ENCODE assay signal across 8 mouse cellular contexts in the genomic region with DNA sequence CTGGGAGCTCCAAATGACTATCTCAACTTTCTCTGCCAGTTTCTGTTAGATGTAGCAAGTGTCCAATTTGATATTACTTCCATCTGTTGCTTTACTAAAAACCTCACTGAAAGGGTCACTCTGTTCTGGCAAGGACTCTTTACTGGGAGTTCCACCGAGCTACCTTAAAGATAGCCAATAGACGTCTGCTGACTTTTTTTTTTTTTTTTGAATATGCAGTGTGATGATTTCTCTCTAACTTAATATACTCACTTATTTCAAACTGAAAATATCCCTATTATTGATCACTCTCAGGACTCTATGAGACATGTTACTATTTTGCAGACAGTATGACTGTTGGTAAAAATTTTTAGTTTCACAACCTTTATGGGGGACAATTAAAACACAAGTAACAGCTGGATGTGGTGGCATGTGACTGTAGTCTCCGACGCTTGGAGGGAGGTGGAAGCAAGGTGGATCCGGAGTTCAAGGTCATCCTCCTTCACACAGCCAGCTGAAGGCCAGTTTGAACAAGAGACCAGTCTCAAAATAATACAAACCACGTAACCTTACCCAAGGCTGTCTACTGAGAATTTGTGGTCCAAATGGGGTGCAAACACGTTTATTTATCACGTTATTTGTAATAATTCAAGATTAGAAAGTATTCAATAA. TPM values are rescaled to one million over a fixed set of nuclear protein-coding genes. Genes with fewer than 3 reads are reported as not detected.
A peak's percentile ranks its signal among the peaks of the same experiment; 100 is the strongest.
DNase-seq lines count a peak whose midpoint lies in the region; ATAC-seq and TF ChIP-seq lines count a peak whose summit lies in the region.

No protein-coding gene starts in this region.

- peaks cover 9% of the 10 kb centered on the region; the same call in 1 of the 2 replicates for H3K36me3 ChIP-seq in lung, postnatal 0 days (ENCODE audit: insufficient read depth, low read length)
- peaks cover 20% of the 10 kb centered on the region for H3K36me3 ChIP-seq in forebrain, embryonic 12.5 days (replicated peaks)
- H3K36me3 ChIP-seq in limb, embryonic 11.5 days (ENCODE audit: control insufficient read depth, insufficient read depth, low read length): peaks cover 5% of the 10 kb centered on the region
- peaks cover 4% of the 10 kb centered on the region; the same call in 1 of the 2 replicates for H3K36me3 ChIP-seq in stomach, embryonic 14.5 days (ENCODE audit: control insufficient read depth, insufficient read depth, low read length)

- H3K27me3 ChIP-seq in lung, postnatal 0 days (replicated peaks; ENCODE audit: insufficient read depth, low read length): no peaks in the 10 kb centered on the region
- H3K27me3 ChIP-seq in forebrain, embryonic 12.5 days: no peaks in the 10 kb centered on the region
- H3K27me3 ChIP-seq in limb, embryonic 11.5 days (ENCODE audit: control insufficient read depth, insufficient read depth, low read length): no peaks in the 10 kb centered on the region
- no peaks in the 10 kb centered on the region for H3K27me3 ChIP-seq in stomach, embryonic 14.5 days (ENCODE audit: control insufficient read depth, insufficient read depth, low read length)

- no peak overlapping the region for H3K27ac ChIP-seq in lung, postnatal 0 days (ENCODE audit: low read length)
- no peak overlapping the region for H3K27ac ChIP-seq in forebrain, embryonic 12.5 days
- no peak overlapping the region for H3K27ac ChIP-seq in limb, embryonic 11.5 days (replicated peaks; ENCODE audit: low read depth, low read length)
- no peak overlapping the region; the same call in 1 of the 2 replicates for H3K27ac ChIP-seq in stomach, embryonic 14.5 days (ENCODE audit: low read length)

- no peak for DNase-seq in lung, postnatal 0 days (ENCODE audit: low spot score)
- DNase-seq in lung, postnatal 36 days: no peak
- DNase-seq in limb, embryonic 11.5 days (ENCODE audit: low spot score): no peak
- DNase-seq in urinary bladder, postnatal 10 days (ENCODE audit: low spot score): no peak
- DNase-seq in spleen, postnatal 36 days (ENCODE audit: low spot score in 2 of 2): no peak
- DNase-seq in gastrocnemius, adult 18-20 months (ENCODE audit: low spot score): no peak

- H3K4me1 ChIP-seq in lung, postnatal 0 days (ENCODE audit: insufficient read depth, low read depth, low read length): no peaks in the 10 kb centered on the region
- H3K4me1 ChIP-seq in forebrain, embryonic 12.5 days: peaks cover 17% of the 10 kb centered on the region
- H3K4me1 ChIP-seq in limb, embryonic 11.5 days (ENCODE audit: control insufficient read depth, insufficient read depth, low read length): no peaks in the 10 kb centered on the region
- H3K4me1 ChIP-seq in stomach, embryonic 14.5 days (ENCODE audit: control insufficient read depth, insufficient read depth, low read length): peaks cover 7% of the 10 kb centered on the region; the same call in 1 of the 2 replicates

- peak overlapping the region; percentile 67 for H3K4me2 ChIP-seq in lung, postnatal 0 days (replicated peaks; ENCODE audit: low read depth, low read length)
- H3K4me2 ChIP-seq in forebrain, embryonic 12.5 days: peak overlapping the region; percentile 66
- H3K4me2 ChIP-seq in limb, embryonic 11.5 days (ENCODE audit: low read depth, severe bottlenecking): peak overlapping the region; percentile 89
- peak overlapping the region; percentile 59 for H3K4me2 ChIP-seq in stomach, embryonic 14.5 days (replicated peaks; ENCODE audit: low read depth, low read length)

- WGBS in lung, postnatal 0 days: 9% methylated on average over 8 of the region's 8 CpGs
- 32% methylated on average over 8 of the region's 8 CpGs for WGBS in forebrain, embryonic 12.5 days
- WGBS in limb, embryonic 11.5 days: 30% methylated on average over 8 of the region's 8 CpGs
- WGBS in stomach, embryonic 14.5 days: 15% methylated on average over 8 of the region's 8 CpGs

- no peak for TF ChIP-seq EP300 in lung, postnatal 0 days (IDR thresholded peaks at IDR 0.05)

- H3K9ac ChIP-seq in lung, postnatal 0 days (replicated peaks; ENCODE audit: low read depth): peak overlapping the region; percentile 58
- peak overlapping the region; percentile 83 for H3K9ac ChIP-seq in forebrain, embryonic 12.5 days
- H3K9ac ChIP-seq in limb, embryonic 11.5 days (ENCODE audit: low read length): peak overlapping the region; percentile 65; the same call in 1 of the 2 replicates
- H3K9ac ChIP-seq in stomach, embryonic 14.5 days (replicated peaks; ENCODE audit: low read depth, low read length): peak overlapping the region; percentile 19; the same call in 1 of the 2 replicates

- peak overlapping the region; percentile 73 for H3K4me3 ChIP-seq in lung, postnatal 0 days (ENCODE audit: low read depth, low read length)
- H3K4me3 ChIP-seq in forebrain, embryonic 12.5 days (replicated peaks): peak overlapping the region; percentile 95
- H3K4me3 ChIP-seq in limb, embryonic 11.5 days (ENCODE audit: low read depth, low read length): peak overlapping the region; percentile 94
- H3K4me3 ChIP-seq in stomach, embryonic 14.5 days (ENCODE audit: low read depth, low read length): peak overlapping the region; percentile 79

- TF ChIP-seq CTCF in lung, postnatal 0 days (IDR thresholded peaks at IDR 0.05): no peak

- no peaks in the 10 kb centered on the region for H3K9me3 ChIP-seq in lung, postnatal 0 days (ENCODE audit: low read length)
- no peaks in the 10 kb centered on the region for H3K9me3 ChIP-seq in forebrain, embryonic 12.5 days
- no peaks in the 10 kb centered on the region for H3K9me3 ChIP-seq in limb, embryonic 11.5 days (ENCODE audit: control insufficient read depth, low read length)
- H3K9me3 ChIP-seq in stomach, embryonic 14.5 days (ENCODE audit: control insufficient read depth, low read depth, low read length): no peaks in the 10 kb centered on the region

- ATAC-seq in lung, postnatal 0 days: no peak
- ATAC-seq in forebrain, embryonic 12.5 days (ENCODE audit: low FRiP score): no peak
- no peak for ATAC-seq in limb, embryonic 11.5 days (ENCODE audit: insufficient number of reproducible peaks, low FRiP score, low TSS enrichment, low read depth)
- no peak for ATAC-seq in stomach, embryonic 14.5 days (ENCODE audit: insufficient number of reproducible peaks, insufficient read depth, low FRiP score, low read depth)

RNA-seq across cellular contexts. Expression of a gene that starts 0.8 kb away (rescaled TPM):
- polyA plus RNA-seq in lung, postnatal 0 days (2015; fragmentation: Nextera tagmentation; extraction: Ambion mirVana): 157 and 164 TPM in 2 replicates
- polyA plus RNA-seq in forebrain, embryonic 12.5 days (2016; fragmentation: Nextera tagmentation; extraction: Ambion mirVana): 307 and 318 TPM in 2 replicates
- polyA plus RNA-seq in limb, embryonic 11.5 days (2014; fragmentation: Nextera tagmentation; extraction: Ambion mirVana): 185 and 243 TPM in 2 replicates
- polyA plus RNA-seq in stomach, embryonic 14.5 days (2014; fragmentation: Nextera tagmentation; extraction: Ambion mirVana): 136 and 146 TPM in 2 replicates
- 10 to 100 TPM; 83.0 to 87.8 TPM for total RNA-seq in gastrocnemius, adult 18-20 months (2021)

RNA-seq across cellular contexts. Expression of a gene that starts 1.1 kb away (rescaled TPM):
- 23.7 and 25.8 TPM in 2 replicates for polyA plus RNA-seq in lung, postnatal 0 days (2015; fragmentation: Nextera tagmentation; extraction: Ambion mirVana)
- 24.7 and 26.1 TPM in 2 replicates for polyA plus RNA-seq in forebrain, embryonic 12.5 days (2016; fragmentation: Nextera tagmentation; extraction: Ambion mirVana)
- polyA plus RNA-seq in limb, embryonic 11.5 days (2014; fragmentation: Nextera tagmentation; extraction: Ambion mirVana): 21.6 and 23.2 TPM in 2 replicates
- 21.8 and 23.5 TPM in 2 replicates for polyA plus RNA-seq in stomach, embryonic 14.5 days (2014; fragmentation: Nextera tagmentation; extraction: Ambion mirVana)
- 10 to 100 TPM; 22.5 to 25.5 TPM for total RNA-seq in gastrocnemius, adult 18-20 months (2021)

RNA-seq across cellular contexts. Expression of a gene that starts 19.3 kb away (rescaled TPM):
- polyA plus RNA-seq in lung, postnatal 0 days (2015; fragmentation: Nextera tagmentation; extraction: Ambion mirVana): 13.1 and 18.3 TPM in 2 replicates
- not detected in 2 replicates for polyA plus RNA-seq in forebrain, embryonic 12.5 days (2016; fragmentation: Nextera tagmentation; extraction: Ambion mirVana)
- 0.88 and 1.0 TPM in 2 replicates for polyA plus RNA-seq in limb, embryonic 11.5 days (2014; fragmentation: Nextera tagmentation; extraction: Ambion mirVana)
- polyA plus RNA-seq in stomach, embryonic 14.5 days (2014; fragmentation: Nextera tagmentation; extraction: Ambion mirVana): 0.87 TPM in 1 of 2 replicates, not detected in the other
- 1,000 to 10,000 TPM; 2,037 to 2,233 TPM for total RNA-seq in gastrocnemius, adult 18-20 months (2021)

RNA-seq across cellular contexts. Expression of a gene that starts 23.6 kb away (rescaled TPM):
- polyA plus RNA-seq in lung, postnatal 0 days (2015; fragmentation: Nextera tagmentation; extraction: Ambion mirVana): 69.1 and 81.7 TPM in 2 replicates
- 27.6 and 27.8 TPM in 2 replicates for polyA plus RNA-seq in forebrain, embryonic 12.5 days (2016; fragmentation: Nextera tagmentation; extraction: Ambion mirVana)
- polyA plus RNA-seq in limb, embryonic 11.5 days (2014; fragmentation: Nextera tagmentation; extraction: Ambion mirVana): 27.9 and 33.6 TPM in 2 replicates
- polyA plus RNA-seq in stomach, embryonic 14.5 days (2014; fragmentation: Nextera tagmentation; extraction: Ambion mirVana): 48.7 and 55.3 TPM in 2 replicates
- total RNA-seq in gastrocnemius, adult 18-20 months (2021): 1 to 10 TPM; 5.0 to 6.1 TPM

RNA-seq across cellular contexts. Expression of a gene that starts 24.2 kb away (rescaled TPM):
- 63.6 and 68.0 TPM in 2 replicates for polyA plus RNA-seq in lung, postnatal 0 days (2015; fragmentation: Nextera tagmentation; extraction: Ambion mirVana)
- polyA plus RNA-seq in forebrain, embryonic 12.5 days (2016; fragmentation: Nextera tagmentation; extraction: Ambion mirVana): 60.3 and 65.6 TPM in 2 replicates
- 57.2 and 61.4 TPM in 2 replicates for polyA plus RNA-seq in limb, embryonic 11.5 days (2014; fragmentation: Nextera tagmentation; extraction: Ambion mirVana)
- polyA plus RNA-seq in stomach, embryonic 14.5 days (2014; fragmentation: Nextera tagmentation; extraction: Ambion mirVana): 65.7 and 72.8 TPM in 2 replicates
- total RNA-seq in gastrocnemius, adult 18-20 months (2021): 10 to 100 TPM; 11.9 to 13.7 TPM

Comparison
In these comparisons a context has a peak if more than half of its experiments do, and no peak if none do; other contexts are left out.
1. H3K9ac ChIP-seq: peak in every context shown above with its lines; median percentile 83 in forebrain, embryonic 12.5 days; 65 in limb, embryonic 11.5 days; 58 in lung, postnatal 0 days; 19 in stomach, embryonic 14.5 days.